Mouse (Mus musculus) thymus, adult 2 months (tissue): ENCODE results near the gene Psma7. TPM values are rescaled to one million over a fixed set of nuclear protein-coding genes. Genes with fewer than 3 reads are reported as not detected.

Experiments used
- DNase-seq: peaks from one replicate; pipeline ENCODE4 v3.0.0; 2021
- H3K27ac ChIP-seq: fragments of 200-500 bp; 2 replicates; pipeline ENCODE4 v1.5.1; 2012; ENCODE audit warnings: low read length, control low read depth; ENCODE audit not compliant: control insufficient read depth, insufficient read depth
- H3K27me3 ChIP-seq: fragments of 200-500 bp; 2 replicates; pipeline ENCODE4 v1.6.1; 2012; ENCODE audit warnings: mild to moderate bottlenecking, low read length, moderate library complexity, mixed read lengths; ENCODE audit not compliant: control insufficient read depth, insufficient read depth
- H3K36me3 ChIP-seq: fragments of 200-500 bp; 2 replicates; pipeline ENCODE4 v1.6.1; 2012; ENCODE audit warnings: mild to moderate bottlenecking, low read length, moderate library complexity; ENCODE audit not compliant: control insufficient read depth, insufficient read depth
- H3K4me1 ChIP-seq: fragments of 200-500 bp; replicated peaks from 2 replicates; pipeline ENCODE4 v1.6.1; 2012; ENCODE audit warnings: low read length; ENCODE audit not compliant: control insufficient read depth, insufficient read depth
- H3K4me3 ChIP-seq: fragments of 200-500 bp; 2 replicates; pipeline ENCODE4 v1.5.1; 2012; ENCODE audit warnings: mild to moderate bottlenecking, low read length, control low read depth, moderate library complexity; ENCODE audit not compliant: control insufficient read depth, insufficient read depth
- CTCF ChIP-seq: fragments of 200-500 bp; IDR thresholded peaks from 2 replicates; pipeline ENCODE4 v1.5.1; 2012; ENCODE audit warnings: mild to moderate bottlenecking, control low read depth, low read length, moderate library complexity, borderline replicate concordance; ENCODE audit not compliant: control insufficient read depth, poor library complexity, insufficient read depth; ENCODE audit errors: extremely low read depth
- POLR2A ChIP-seq: fragments of 200-500 bp; IDR thresholded peaks from 2 replicates; pipeline ENCODE4 v1.6.1; 2012; ENCODE audit warnings: mild to moderate bottlenecking, low read length, control low read depth, moderate library complexity; ENCODE audit not compliant: control insufficient read depth, poor library complexity, insufficient read depth; ENCODE audit errors: extremely low read depth
- WGBS: fragments of 180-500 bp; shearing (Covaris S2); methylation state at CpG from one replicate; pipeline ENCODE4 v1.1.7; 2018; 5-methylcytosine and 5-hydroxymethylcytosine counted together
- polyA plus RNA-seq: library from polyadenylated mRNA; depleted of rRNA; stranded (reverse); fragments of >200 nt; gene quantifications from 2 replicates; pipeline ENCODE4 v1.2.3, GENCODE M21; 2012

The Psma7 gene
- polyA plus RNA-seq, 1 experiment = 250 TPM

DNA sequence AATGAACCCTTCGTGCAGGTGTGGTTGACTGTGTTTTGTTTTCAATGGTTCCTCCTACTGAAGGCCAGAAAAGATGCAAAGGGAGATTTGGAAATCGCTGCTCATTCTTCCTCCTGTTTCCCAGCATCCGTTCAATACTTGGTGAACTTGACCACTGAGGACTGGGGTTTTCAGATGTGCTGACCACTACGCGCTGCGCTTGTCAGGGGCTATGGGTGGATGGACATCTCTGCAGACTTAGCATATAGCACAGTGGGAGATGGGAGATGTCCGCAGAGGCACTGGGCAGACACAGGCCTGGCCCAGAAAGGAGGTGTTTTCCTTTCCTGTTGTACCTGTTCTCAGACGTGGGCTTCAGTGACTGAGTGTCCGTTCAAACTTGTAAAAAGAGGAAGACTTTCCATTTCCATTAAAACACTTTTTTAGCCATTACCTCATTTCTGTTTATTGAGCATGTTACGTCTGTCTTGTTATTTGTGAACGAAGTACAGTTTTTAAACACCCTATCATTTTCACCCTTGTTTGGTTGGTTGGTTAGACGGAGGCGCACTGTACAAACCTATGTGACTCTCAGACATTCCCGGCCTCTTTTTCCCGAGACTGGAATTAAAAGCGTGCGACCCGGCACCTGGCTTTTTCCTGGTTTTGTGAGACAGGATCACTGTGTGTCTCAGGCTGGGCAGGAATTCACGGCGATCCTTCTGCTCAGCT lies 27.7 kb upstream of the Psma7 start:
- peaks cover 28% of the 10 kb centered on the region for H3K4me1 ChIP-seq

GRCm38 (mm10) chr2:180063338-180064131 lies 21.3 kb upstream of the Psma7 start:
- peaks cover 9% of the 10 kb centered on the region; the same call in 1 of the 2 replicates for H3K36me3 ChIP-seq
- WGBS = 97% methylated on average over 11 of the region's 11 CpGs
- no peak for DNase-seq
- no peaks in the 10 kb centered on the region for H3K27me3 ChIP-seq
- TF ChIP-seq POLR2A (no peak), CTCF (no peak)
- H3K4me1 ChIP-seq = no peaks in the 10 kb centered on the region
- no peak overlapping the region for H3K4me3 ChIP-seq
- H3K27ac ChIP-seq = no peak overlapping the region

More for the DNA sequence above, 27.7 kb upstream of the Psma7 start:
- no peak for DNase-seq
- Histone ChIP-seq H3K27me3 (no peaks in the 10 kb centered on the region), H3K4me3 (peak overlapping the region; percentile 96), H3K36me3 (no peaks in the 10 kb centered on the region), H3K27ac (no peak overlapping the region; the same call in 1 of the 2 replicates)
- no peak for TF ChIP-seq POLR2A
- WGBS = 32% methylated on average over 20 of the region's 20 CpGs

GRCm38 (mm10) chr2:180053001-180053400 lies 10.8 kb upstream of the Psma7 start:
- Histone ChIP-seq H3K27me3 (no peaks in the 10 kb centered on the region), H3K27ac (no peak overlapping the region), H3K36me3 (peaks cover 8% of the 10 kb centered on the region), H3K4me3 (no peak overlapping the region), H3K4me1 (peaks cover 3% of the 10 kb centered on the region)
- WGBS = 94% methylated on average over 9 of the region's 9 CpGs
- TF ChIP-seq POLR2A = no peak
- no peak for TF ChIP-seq CTCF
- no peak for DNase-seq

- DNase-seq = peak; percentile 39
- Histone ChIP-seq H3K4me3 (no peak overlapping the region), H3K27ac (no peak overlapping the region), H3K36me3 (peaks cover 8% of the 10 kb centered on the region), H3K4me1 (peaks cover 3% of the 10 kb centered on the region), H3K27me3 (no peaks in the 10 kb centered on the region)
- 95% methylated on average over 14 of the region's 14 CpGs for WGBS
- TF ChIP-seq CTCF (no peak), POLR2A (no peak)
Observed at GRCm38 (mm10) chr2:180051986-180052733, 9.9 kb upstream of the Psma7 start.

DNA sequence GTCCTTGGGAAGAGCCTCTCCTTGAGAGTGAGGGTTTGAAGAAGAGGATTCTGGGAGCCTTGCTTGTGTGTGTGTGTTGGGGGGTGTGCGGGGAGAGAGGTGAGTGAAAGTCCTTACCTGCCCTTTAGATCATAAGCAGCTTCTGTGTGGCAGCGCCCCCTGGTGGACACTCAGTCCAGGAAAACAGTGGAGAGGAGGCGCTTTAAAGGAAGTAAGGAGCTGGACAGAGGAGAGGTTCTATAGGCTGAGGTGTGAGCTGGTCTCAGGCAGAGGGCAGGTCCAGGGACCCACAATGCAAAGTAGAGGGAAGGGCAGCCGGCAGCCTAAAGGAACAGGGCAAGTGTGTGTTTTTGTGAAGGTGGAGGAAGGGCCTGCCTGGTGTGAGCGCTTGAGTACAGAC lies 8.8 kb upstream of the Psma7 start:
- H3K36me3 ChIP-seq = peaks cover 4% of the 10 kb centered on the region
- 25% methylated on average over 5 of the region's 5 CpGs for WGBS
- H3K27ac ChIP-seq = no peak overlapping the region
- no peak overlapping the region for H3K4me3 ChIP-seq
- peak; percentile 85 for DNase-seq
- no peak for TF ChIP-seq POLR2A
- TF ChIP-seq CTCF = peak; percentile 78; the same call in 1 of the 2 replicates
- H3K4me1 ChIP-seq = peaks cover 3% of the 10 kb centered on the region
- H3K27me3 ChIP-seq = no peaks in the 10 kb centered on the region

DNA sequence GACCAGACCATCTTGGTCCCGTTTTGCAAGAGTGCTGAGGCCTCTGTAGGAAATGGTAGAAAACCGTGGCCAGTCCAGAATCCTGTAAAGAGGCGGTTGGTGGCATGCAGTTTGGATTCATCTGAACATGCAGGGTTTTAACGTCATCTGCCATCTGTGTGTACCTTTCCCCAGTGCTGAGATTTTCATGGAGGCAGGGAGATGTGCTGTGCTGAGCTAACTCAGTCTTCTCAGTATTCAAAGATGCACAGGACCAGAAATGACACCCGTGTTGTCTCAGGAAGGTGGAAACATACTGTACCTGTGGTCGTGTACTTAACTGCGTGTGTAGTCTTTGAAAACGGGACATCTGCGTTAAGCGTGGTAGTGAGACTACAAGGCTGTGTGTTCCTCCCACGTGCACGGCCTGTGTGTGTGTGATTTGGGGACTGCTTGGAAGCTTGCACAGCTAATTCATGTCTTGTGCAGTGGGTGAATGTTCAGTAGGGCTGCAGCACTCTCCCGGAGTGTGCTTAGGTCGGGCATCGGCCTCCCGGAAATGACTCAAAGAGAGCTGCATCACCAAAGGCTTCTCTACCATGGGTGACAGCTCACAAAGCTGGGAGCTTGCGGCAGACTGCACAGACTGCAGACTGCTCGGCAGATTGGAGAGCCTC lies 5.9 kb upstream of the Psma7 start:
- peaks cover 15% of the 10 kb centered on the region for H3K4me1 ChIP-seq
- 95% methylated on average over 18 of the region's 18 CpGs for whole genome bisulfite sequencing
- TF ChIP-seq CTCF = no peak
- TF ChIP-seq POLR2A = no peak
- no peak for DNase-seq
- no peak overlapping the region for H3K27ac ChIP-seq
- no peak overlapping the region for H3K4me3 ChIP-seq
- H3K36me3 ChIP-seq = no peaks in the 10 kb centered on the region
- no peaks in the 10 kb centered on the region for H3K27me3 ChIP-seq
